Mouse (Mus musculus): ENCODE measurements around the gene Ift122. TPM values are rescaled to one million over a fixed set of nuclear protein-coding genes. Genes with fewer than 3 reads are reported as not detected.

Gene Ift122
- total RNA-seq, 2 experiments from 2014 or later: 30.2 to 30.5 TPM

- intact Hi-C loops (cut with DNase I): no loop called here
These were observed 90.5 kb downstream of the Ift122 start for GRCm38 (mm10) chr6:115943498-115944427.

DNA sequence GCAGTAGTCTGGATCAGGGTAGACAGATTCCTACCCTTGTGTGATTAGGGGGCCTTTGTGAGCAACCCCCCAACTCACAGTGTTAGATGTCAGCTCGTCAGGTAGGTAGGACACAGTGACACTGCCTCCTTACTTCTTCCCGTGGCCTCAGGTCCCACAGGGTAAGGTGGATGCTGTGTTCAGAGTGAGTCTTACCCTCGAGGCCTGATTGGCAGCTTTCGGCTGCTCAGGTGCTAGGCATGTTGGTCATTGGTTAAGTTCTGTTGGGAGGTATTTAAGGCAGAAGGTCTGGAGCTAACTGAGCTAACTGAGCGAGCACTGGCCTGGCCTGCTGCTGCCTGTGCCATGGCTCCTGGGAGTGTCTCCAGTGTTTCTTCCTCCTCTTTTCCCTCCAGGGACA lies 91.4 kb downstream of the Ift122 start, which contains the start of gene H1foo:
Gene H1foo, plus strand, starts transcription at position 301 of the 400 bp plus-strand sequence.
- no peak for DNase-seq (ENCODE audit: extremely low spot score in 1 of 2, low spot score in 2 of 2)
- intact Hi-C loops (cut with DNase I): no loop called here

More at GRCm38 (mm10) chr6:115943498-115944427, 90.5 kb downstream of the Ift122 start:
- DNase-seq (ENCODE audit: extremely low spot score in 1 of 2, low spot score in 2 of 2): no peak

DNA sequence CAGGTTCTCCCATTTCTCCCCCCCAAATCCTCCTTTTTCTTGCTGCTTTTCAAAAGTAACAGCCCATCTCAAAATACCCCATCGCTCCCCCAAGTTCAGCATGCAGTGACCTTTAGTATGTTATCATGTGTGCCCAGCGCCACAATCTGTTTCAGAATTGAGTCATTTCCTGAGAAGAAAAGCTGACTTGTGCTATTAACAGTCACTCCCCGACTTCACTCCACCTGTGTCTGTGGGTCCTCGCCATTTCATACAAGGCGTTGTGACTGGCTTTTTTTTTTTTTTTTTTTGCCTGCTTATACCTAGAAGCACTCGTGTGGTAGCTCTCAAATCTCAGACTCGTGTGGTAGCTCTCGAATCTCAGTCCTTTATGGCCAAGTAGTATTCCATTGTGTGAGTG lies 92.4 kb downstream of the Ift122 start:
- intact Hi-C loops (cut with DNase I): no loop called here
- no peak for DNase-seq (ENCODE audit: extremely low spot score in 1 of 2, low spot score in 2 of 2)

- intact Hi-C loops (cut with DNase I): no loop called here
- no peak for DNase-seq (ENCODE audit: extremely low spot score in 1 of 2, low spot score in 2 of 2)
These were observed 93.1 kb downstream of the Ift122 start for GRCm38 (mm10) chr6:115946389-115946788.

- DNase-seq (ENCODE audit: extremely low spot score in 1 of 2, low spot score in 2 of 2): no peak
- intact Hi-C loops (cut with DNase I): no loop called here
These were observed 101.3 kb downstream of the Ift122 start for GRCm38 (mm10) chr6:115954506-115955074.

- intact Hi-C loops (cut with DNase I): no loop called here
These were observed 101.9 kb downstream of the Ift122 start for GRCm38 (mm10) chr6:115955169-115955568.

DNA sequence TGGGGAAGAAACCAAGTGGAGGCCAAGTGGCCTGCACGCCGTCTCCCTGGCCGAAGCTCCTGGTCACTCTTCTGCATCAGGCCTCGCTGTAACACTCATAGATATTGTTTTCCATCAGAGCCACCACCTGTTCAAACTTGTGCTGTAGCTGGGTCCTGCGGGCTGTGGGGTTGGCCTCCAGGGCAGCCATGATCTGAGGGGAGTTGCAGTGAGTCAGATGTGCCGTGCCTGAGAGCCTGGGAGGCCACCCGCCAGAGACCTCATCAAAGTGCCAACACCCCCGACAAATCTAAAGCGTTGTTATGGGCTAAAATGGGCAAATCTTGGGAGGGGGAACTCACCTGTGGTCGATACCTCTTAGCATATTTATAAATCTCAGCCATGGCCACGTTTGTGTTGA lies 102.4 kb downstream of the Ift122 start:
- DNase-seq (ENCODE audit: extremely low spot score in 1 of 2, low spot score in 2 of 2): no peak
- intact Hi-C loops (cut with DNase I): no loop called here

More at GRCm38 (mm10) chr6:115955169-115955568, 101.9 kb downstream of the Ift122 start:
- DNase-seq (ENCODE audit: extremely low spot score in 1 of 2, low spot score in 2 of 2): no peak

DNA sequence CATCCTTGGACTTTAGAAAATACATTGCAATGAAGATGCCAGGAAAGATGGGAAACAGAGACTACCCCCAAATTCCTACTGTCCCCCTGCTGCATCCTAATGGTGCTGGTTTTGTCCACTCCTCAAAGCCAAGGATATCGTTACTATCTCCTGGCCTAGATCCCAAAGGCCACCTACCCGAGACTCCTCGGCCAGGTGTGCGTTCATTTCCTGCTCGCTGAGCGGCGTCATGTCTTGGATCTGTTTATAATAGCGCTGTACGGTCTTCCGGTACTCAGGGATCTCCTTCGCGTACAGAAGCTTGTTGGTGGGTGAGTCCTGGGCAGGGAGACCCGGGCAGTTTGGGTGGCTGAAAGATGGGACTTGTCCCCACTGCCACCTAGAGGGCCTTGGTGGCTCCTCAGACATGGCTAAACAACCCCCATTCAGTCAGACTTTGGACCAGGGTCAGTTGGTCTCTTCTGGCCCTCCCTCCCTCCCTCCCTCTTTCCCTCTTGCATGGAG lies 103.2 kb downstream of the Ift122 start:
- intact Hi-C loops (cut with DNase I): no loop called here
- no peak for DNase-seq (ENCODE audit: extremely low spot score in 1 of 2, low spot score in 2 of 2)

DNA sequence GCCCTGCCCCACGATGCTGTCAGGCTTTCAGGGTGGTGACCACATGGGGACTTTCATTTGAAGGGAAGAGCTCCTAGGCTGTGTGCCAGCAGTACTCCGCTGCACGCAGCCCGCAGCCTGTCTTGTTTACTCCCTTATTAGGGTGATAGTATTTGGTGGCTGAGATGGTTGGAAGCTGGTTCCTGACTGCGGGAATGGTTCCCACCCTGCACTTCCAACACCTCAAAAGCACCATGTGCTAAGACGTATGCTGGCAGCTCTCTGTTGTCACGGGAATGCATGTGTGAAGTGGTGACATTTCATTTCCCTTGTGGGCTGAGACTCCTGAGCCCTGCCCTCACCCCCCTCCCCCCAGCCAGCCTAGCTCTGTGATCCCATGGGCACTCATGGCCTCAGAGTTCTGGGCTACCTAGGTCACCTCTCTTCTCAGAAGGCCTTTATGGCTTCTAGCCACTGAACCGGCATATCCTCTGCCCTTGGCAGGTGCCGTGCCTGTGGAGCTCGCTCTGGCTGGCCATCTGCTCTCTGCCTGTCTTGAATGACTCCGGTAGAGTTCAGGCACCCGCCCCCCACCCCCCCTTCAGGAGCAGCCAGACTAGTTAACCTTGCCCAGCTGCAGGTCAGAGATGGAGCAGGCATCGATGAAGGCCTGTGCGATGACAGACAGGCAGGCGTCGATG lies 103.8 kb downstream of the Ift122 start:
- DNase-seq (ENCODE audit: extremely low spot score in 1 of 2, low spot score in 2 of 2): peak in 1 of 2 experiments; percentile 68
- intact Hi-C loops (cut with DNase I): no loop called here

GRCm38 (mm10) chr6:115957681-115958080 lies 104.4 kb downstream of the Ift122 start:
- no peak for DNase-seq (ENCODE audit: extremely low spot score in 1 of 2, low spot score in 2 of 2)
- intact Hi-C loops (cut with DNase I): no loop called here

GRCm38 (mm10) chr6:115958445-115958844 lies 105.2 kb downstream of the Ift122 start:
- no peak for DNase-seq (ENCODE audit: extremely low spot score in 1 of 2, low spot score in 2 of 2)
- intact Hi-C loops (cut with DNase I): no loop called here

GRCm38 (mm10) chr6:115959151-115959691 lies 106.0 kb downstream of the Ift122 start:
- DNase-seq (ENCODE audit: extremely low spot score in 1 of 2, low spot score in 2 of 2): peak in 1 of 2 experiments; percentile 85
- intact Hi-C loops (cut with DNase I): no loop called here

GRCm38 (mm10) chr6:115960322-115960721 lies 107.1 kb downstream of the Ift122 start:
- intact Hi-C loops (cut with DNase I): no loop called here
- DNase-seq (ENCODE audit: extremely low spot score in 1 of 2, low spot score in 2 of 2): no peak

DNA sequence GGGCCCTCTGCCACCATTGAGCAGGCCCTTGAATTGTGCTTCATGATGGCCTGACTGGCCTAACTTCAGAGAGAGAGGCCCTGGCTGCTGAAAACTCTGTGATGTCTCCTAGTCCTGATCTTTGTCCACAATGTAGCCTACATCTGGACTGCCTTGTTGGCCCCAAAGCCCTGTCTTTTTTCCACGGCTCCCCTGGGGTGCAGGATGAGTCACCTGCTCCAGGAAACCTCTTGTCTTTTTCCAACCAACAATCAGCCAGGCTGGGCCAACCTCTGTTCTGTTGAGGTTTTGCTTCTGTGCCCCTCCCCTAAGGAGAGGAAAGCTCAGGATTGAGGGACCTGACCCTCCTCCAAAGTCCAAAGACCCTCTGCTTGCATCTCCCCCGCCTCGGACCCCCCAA lies 108.5 kb downstream of the Ift122 start:
- intact Hi-C loops (cut with DNase I): no loop called here
- DNase-seq (ENCODE audit: extremely low spot score in 1 of 2, low spot score in 2 of 2): no peak

DNA sequence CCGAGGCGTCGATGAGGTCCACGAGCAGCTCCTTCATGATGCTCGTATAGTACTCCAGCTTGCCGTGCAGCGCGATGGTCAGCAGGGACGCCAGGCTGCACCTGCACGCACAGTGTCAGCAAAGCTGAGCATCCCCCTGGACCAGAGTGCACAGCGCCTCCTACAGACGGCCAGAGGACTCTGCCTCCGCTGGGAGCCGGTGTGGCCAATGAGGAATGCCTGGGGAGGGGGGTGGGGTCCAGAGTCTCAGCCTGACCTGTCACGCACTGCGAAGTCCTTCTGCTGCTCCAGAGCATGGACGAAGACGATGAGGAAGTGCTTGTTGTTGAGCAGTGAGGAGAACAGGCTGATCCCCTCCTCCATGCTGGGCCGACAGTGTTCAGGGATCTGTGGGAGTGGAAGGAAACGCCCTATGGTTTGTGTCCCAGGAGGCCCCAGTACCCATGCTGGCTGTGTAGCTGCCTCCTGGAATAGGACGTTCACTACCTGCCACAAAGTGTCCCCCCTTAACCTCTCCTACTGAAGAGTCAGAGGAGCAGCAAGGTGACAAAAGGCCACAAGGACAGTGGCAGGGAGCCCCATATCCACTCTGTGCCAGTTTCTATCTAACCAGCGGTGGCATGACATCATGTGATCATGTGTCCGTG lies 109.3 kb downstream of the Ift122 start:
- intact Hi-C loops (cut with DNase I): no loop called here
- DNase-seq (ENCODE audit: extremely low spot score in 1 of 2, low spot score in 2 of 2): peak in 1 of 2 experiments; percentile 42

GRCm38 (mm10) chr6:115963656-115964055 lies 110.4 kb downstream of the Ift122 start:
- intact Hi-C loops (cut with DNase I): no loop called here
- no peak for DNase-seq (ENCODE audit: extremely low spot score in 1 of 2, low spot score in 2 of 2)

- intact Hi-C loops (cut with DNase I): no loop called here
- no peak for DNase-seq (ENCODE audit: extremely low spot score in 1 of 2, low spot score in 2 of 2)
These were observed 113.1 kb downstream of the Ift122 start for GRCm38 (mm10) chr6:115966227-115966966.

DNA sequence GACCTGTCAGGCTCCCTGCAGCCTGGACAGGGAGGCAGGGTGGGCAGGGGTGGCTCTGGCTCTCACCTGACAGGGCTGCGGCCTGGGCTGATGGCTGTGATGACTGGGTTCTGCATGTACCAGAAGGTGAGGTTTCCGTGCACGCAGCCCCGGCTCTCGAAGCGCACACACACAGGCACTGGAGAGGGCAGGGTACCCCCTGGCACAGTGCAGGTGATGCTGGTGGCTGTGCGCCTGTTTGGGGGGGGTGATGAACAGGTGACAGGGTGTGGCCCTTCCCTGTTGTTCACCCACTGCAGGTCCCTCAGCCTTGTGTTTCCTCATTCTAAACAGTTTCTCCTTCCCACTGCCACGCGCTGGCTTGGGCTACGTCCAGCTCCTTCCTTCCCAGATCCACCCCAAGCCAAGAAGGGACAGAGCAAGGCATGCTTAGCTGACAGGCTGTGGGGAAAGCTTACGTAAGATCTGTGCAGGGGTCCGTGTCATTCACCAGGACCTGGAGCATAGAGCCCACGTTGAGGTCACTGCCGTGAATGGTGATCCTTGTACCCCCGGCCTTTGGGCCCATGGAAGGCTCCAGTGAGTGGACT lies 114.1 kb downstream of the Ift122 start:
- intact Hi-C loops (cut with DNase I): no loop called here
- no peak for DNase-seq (ENCODE audit: extremely low spot score in 1 of 2, low spot score in 2 of 2)

Measured in left cerebral cortex, postnatal 10 days (tissue).